Mouse (Mus musculus) cerebellum, adult 2 months (tissue): ENCODE measurements at regions not wholly inside any gene's neighbourhood (a gene's known extent, or its start where the extent isn't known, plus 50 kb on each side); places are given as distances from the start of the nearest gene placed in this dataset.
A peak's percentile ranks its signal among the peaks of the same experiment; 100 is the strongest.

Source experiments
- DNase-seq, 2 experiments: peaks; one replicate each; pipeline ENCODE4 v3.0.0; 2021
- H3K27ac ChIP-seq: fragments of 200-500 bp; 2 replicates; pipeline ENCODE4 v1.5.1; 2012; ENCODE audit warnings: low read length, control low read depth, inconsistent platforms; ENCODE audit not compliant: insufficient read depth
- H3K27me3 ChIP-seq: fragments of 200-500 bp; 2 replicates; pipeline ENCODE4 v1.6.1; 2012; ENCODE audit warnings: inconsistent platforms, mild to moderate bottlenecking, low read length, moderate library complexity; ENCODE audit not compliant: control insufficient read depth, insufficient read depth
- H3K4me1 ChIP-seq: fragments of 200-500 bp; 2 replicates; pipeline ENCODE4 v1.6.1; 2011; ENCODE audit warnings: low read length; ENCODE audit not compliant: control insufficient read depth, insufficient read depth
- H3K4me3 ChIP-seq: fragments of 200-500 bp; replicated peaks from 2 replicates; pipeline ENCODE3; 2011; ENCODE audit warnings: mild to moderate bottlenecking, low read depth, low read length, control low read depth; ENCODE audit not compliant: insufficient read depth
- CTCF ChIP-seq: fragments of 200-500 bp; IDR thresholded peaks from 2 replicates; pipeline ENCODE4 v1.5.1; 2011; ENCODE audit warnings: low read depth, mild to moderate bottlenecking, control low read depth, low read length, moderate library complexity, borderline replicate concordance; ENCODE audit not compliant: insufficient read depth
- POLR2A ChIP-seq: fragments of 200-500 bp; IDR thresholded peaks from 2 replicates; pipeline ENCODE4 v1.6.1; 2011; ENCODE audit warnings: low read length, control low read depth, borderline replicate concordance; ENCODE audit not compliant: insufficient read depth
- WGBS: fragments of 180-500 bp; shearing (Covaris S2); methylation state at CpG from one replicate; pipeline ENCODE4 v1.1.7; 2018; 5-methylcytosine and 5-hydroxymethylcytosine counted together

DNA sequence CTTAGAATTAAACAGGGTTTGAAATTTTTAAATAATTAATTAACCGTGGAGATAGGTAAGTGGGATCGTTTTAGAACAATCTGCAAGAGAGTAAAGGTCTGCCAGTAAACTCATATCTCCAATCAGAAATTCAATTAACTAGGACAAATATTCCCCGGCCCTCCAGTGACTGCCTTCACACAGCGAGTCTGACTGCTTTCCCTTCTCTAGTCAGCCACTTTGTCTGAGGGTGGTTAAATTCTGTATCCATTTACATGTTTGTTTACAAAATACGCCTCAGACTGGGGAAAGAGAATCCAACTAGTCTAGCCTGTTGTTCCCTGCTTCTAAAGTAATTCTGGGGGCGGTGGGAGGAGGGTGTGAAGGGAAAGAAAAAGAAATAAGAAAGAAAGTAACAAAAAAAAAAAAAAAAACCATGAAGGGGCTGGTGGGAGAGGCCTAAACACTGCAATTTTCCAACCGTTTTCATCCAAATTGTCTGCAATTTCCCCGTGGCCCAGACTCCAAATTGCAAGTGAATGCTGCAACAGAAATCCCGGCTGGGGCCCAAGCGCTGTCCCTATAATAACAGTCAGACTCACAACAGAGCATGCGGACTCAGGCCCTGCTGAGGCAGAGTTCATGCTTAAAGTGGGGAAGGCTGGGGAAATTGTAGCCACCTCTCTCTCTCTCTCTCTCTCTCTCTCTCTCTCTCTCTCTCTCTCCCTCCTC is 336.3 kb downstream of the Gm9195 start:
- TF ChIP-seq POLR2A (no peak), CTCF (no peak)
- Histone ChIP-seq H3K27me3 (no peaks in the 10 kb centered on the region), H3K4me3 (no peak overlapping the region), H3K4me1 (no peaks in the 10 kb centered on the region), H3K27ac (no peak overlapping the region)
- no peak for DNase-seq
- WGBS, result 74% methylated on average over 11 of the region's 11 CpGs

- WGBS, result 93% methylated on average over 4 of the region's 4 CpGs
- H3K4me1 ChIP-seq, result no peaks in the 10 kb centered on the region
- no peak overlapping the region for H3K4me3 ChIP-seq
- TF ChIP-seq CTCF (no peak), POLR2A (no peak)
- H3K27ac ChIP-seq, result no peak overlapping the region
- H3K27me3 ChIP-seq, result no peaks in the 10 kb centered on the region
- DNase-seq, result no peak
Observed at GRCm38 (mm10) chr14:72151676-72152075, 340.0 kb downstream of the Gm9195 start.

DNA sequence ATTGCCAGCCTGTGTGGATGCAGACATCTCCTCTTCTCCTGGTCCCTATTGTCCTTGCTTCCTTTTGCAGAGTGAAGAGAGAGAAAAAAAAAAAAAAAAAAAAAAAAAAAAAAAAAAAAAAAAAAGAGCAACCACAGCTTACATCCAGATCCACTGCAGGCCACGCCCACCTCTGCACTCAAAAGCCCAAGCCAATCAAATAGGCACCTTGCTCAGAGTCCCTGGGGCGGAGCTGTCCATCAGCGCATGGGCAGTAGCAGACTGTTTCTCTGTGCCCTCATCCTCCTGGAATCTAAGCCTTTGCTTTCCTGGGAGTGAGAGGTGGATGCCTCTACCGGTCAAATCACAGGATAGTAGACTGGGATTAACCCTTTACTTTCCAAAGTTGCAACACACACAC is 342.2 kb downstream of the Gm9195 start:
- no peak for TF ChIP-seq CTCF
- TF ChIP-seq POLR2A, result no peak
- H3K27me3 ChIP-seq, result no peaks in the 10 kb centered on the region
- no peak overlapping the region for H3K4me3 ChIP-seq
- no peaks in the 10 kb centered on the region for H3K4me1 ChIP-seq
- WGBS, result 47% methylated on average over 4 of the region's 4 CpGs
- no peak overlapping the region for H3K27ac ChIP-seq
- no peak for DNase-seq

DNA sequence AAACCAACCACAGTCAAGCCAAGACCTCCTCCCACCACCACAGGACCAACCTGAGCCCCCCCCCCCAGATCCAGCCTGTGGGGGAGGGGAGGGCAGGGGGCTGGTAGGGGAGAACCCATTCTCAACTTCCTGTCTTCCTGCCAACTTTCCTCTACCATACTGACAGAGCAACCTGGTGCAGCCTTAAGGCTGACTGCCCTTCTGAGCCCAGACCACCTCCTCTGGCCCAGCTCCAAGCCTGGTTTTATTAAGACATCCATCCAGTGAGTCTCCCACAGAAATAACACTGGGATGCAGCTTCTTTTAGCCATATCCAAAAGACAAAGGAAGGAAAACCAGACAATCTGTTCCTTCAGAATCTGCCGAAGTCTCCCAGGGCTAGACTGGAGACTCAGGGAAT is 342.8 kb downstream of the Gm9195 start:
- DNase-seq, result no peak
- Histone ChIP-seq H3K27ac (no peak overlapping the region), H3K27me3 (no peaks in the 10 kb centered on the region), H3K4me3 (no peak overlapping the region), H3K4me1 (no peaks in the 10 kb centered on the region)
- 11% methylated on average over 1 of the region's 1 CpGs for WGBS
- no peak for TF ChIP-seq POLR2A
- no peak for TF ChIP-seq CTCF

- TF ChIP-seq POLR2A, result no peak
- TF ChIP-seq CTCF, result no peak
- no peaks in the 10 kb centered on the region for H3K27me3 ChIP-seq
- no peak for DNase-seq
- H3K4me1 ChIP-seq, result peaks cover 6% of the 10 kb centered on the region
- H3K27ac ChIP-seq, result no peak overlapping the region
- H3K4me3 ChIP-seq, result no peak overlapping the region
- WGBS, result 79% methylated on average over 2 of the region's 2 CpGs
Observed at GRCm38 (mm10) chr14:72146381-72146780, 345.3 kb downstream of the Gm9195 start.

DNA sequence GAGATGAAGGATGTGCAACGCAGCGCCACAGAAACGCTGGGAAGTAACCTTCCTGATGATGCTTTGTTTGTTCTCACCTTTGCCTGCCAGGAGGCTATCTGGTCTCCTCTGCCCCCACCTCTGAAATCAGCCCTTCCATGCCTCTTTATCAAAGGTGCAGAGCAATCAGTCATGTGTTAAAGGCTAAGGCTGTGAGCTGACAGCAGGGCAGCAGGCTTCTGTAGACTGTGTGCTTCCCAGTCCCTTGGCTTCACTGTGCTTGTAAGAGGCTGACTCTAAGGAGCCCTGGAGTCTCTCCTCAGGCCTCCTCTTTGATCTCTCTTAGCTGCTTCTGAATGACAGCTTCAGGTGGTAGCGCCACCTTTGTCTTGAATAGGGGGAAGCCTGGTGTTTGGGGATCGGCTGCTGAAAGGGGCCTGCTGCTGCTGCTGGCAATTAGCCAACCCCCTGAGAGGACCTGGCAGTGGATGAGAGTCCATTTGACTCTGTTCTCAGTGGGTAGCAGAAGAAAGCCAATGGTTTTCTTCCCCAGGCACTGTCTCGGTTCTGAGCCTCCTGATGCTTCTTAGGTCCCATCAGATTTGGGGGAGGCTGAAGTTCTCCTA is 348.7 kb downstream of the Gm9195 start:
- no peaks in the 10 kb centered on the region for H3K27me3 ChIP-seq
- peaks cover 6% of the 10 kb centered on the region for H3K4me1 ChIP-seq
- WGBS, result 31% methylated on average over 6 of the region's 6 CpGs
- no peak overlapping the region for H3K4me3 ChIP-seq
- H3K27ac ChIP-seq, result no peak overlapping the region
- peak; percentile 10 to 17 for DNase-seq
- TF ChIP-seq CTCF (no peak), POLR2A (no peak)

DNA sequence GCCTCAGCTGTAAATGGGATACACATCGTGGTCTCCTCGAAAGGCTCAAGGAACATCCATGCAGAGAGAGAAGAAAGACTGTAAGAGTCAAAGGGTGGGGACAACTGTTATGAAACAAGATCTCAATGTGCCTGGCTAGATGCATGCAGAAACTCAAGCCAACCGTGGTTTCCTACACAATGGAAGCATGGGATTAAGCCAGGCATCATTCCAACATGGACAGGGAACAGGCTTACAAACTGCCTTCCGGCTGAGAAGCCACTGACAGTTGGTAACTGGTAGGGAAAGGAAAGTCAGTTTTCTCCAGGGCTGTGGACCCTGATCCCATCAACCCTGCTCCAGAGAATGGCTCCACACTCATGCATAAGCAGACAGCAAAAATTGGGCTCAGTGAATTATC is 350.5 kb downstream of the Gm9195 start:
- no peak overlapping the region for H3K27ac ChIP-seq
- H3K4me1 ChIP-seq, result peaks cover 6% of the 10 kb centered on the region
- no peak overlapping the region for H3K4me3 ChIP-seq
- TF ChIP-seq CTCF (no peak), POLR2A (no peak)
- no peaks in the 10 kb centered on the region for H3K27me3 ChIP-seq
- 26% methylated on average over 4 of the region's 4 CpGs for WGBS
- DNase-seq, result no peak

DNA sequence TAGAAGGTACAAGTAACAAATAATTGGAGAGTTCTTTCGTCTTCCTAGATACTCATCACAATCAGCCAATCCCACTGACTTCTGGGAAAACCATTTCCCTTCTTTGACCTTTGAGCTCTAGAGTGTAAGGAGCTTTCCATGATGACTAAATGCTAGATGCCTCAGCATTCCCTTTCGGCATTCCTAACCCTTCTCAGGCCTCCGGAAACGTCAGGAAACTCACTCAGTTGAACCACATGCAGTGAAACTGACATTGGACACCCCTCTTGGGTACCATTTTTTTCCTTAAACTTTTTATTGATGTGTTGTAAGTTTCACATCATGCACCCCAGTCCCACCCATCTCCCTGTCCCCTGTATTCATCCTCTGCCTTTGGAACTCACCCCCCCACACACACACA is 361.5 kb downstream of the Gm9195 start:
- no peak overlapping the region for H3K27ac ChIP-seq
- no peak for DNase-seq
- H3K4me1 ChIP-seq, result no peaks in the 10 kb centered on the region
- no peaks in the 10 kb centered on the region for H3K27me3 ChIP-seq
- WGBS, result 83% methylated on average over 4 of the region's 4 CpGs
- TF ChIP-seq POLR2A (no peak), CTCF (no peak)
- no peak overlapping the region for H3K4me3 ChIP-seq
